Mouse (Mus musculus) limb, embryonic 15.5 days (tissue): ENCODE results near the gene Ift122. TPM values are rescaled to one million over a fixed set of nuclear protein-coding genes. Genes with fewer than 3 reads are reported as not detected.

Experiments used
- polyA plus RNA-seq: library from polyadenylated mRNA; unstranded; fragments of >200 nt; fragmentation: Nextera tagmentation; extraction: Ambion mirVana; gene quantifications from 2 replicates; pipeline ENCODE4 v1.2.1, GENCODE M21; 2015

Gene Ift122
- polyA plus RNA-seq, 1 experiment from 2014 or later, result 19.6 TPM

Other genes starting within 250 kb of the Ift122 start
- gene Raf1, start 176.8 kb upstream of the Ift122 start, polyA plus RNA-seq, result 79.5 and 87.3 TPM in 2 replicates
- 42.0 and 45.4 TPM in 2 replicates for gene Tmem40, start 91.1 kb upstream of the Ift122 start, polyA plus RNA-seq
- 33.8 and 36.2 TPM in 2 replicates for gene Cand2, start 78.9 kb upstream of the Ift122 start, polyA plus RNA-seq
- gene Rpl32, start 44.7 kb upstream of the Ift122 start, polyA plus RNA-seq, result 1,698 and 2,211 TPM in 2 replicates
- gene Efcab12, start 15.1 kb upstream of the Ift122 start, polyA plus RNA-seq, result 0.21 and 0.32 TPM in 2 replicates
- 16.7 and 18.6 TPM in 2 replicates for gene Mbd4, start 99 bp upstream of the Ift122 start, polyA plus RNA-seq
- gene Rho, start 78.3 kb downstream of the Ift122 start, polyA plus RNA-seq, result 0.12 and 0.16 TPM in 2 replicates
- not detected in 2 replicates for gene H1foo, start 91.5 kb downstream of the Ift122 start, polyA plus RNA-seq
- 31.7 and 32.2 TPM in 2 replicates for gene Plxnd1, start 141.5 kb downstream of the Ift122 start, polyA plus RNA-seq